Mouse (Mus musculus) layer of hippocampus, postnatal 10 days (tissue): ENCODE results near the gene Zbtb7b. TPM values are rescaled to one million over a fixed set of nuclear protein-coding genes. Genes with fewer than 3 reads are reported as not detected.

Source experiments
- DNase-seq, 2 experiments: peaks; one replicate each; pipeline ENCODE4 v3.0.0; 2021; ENCODE audit warnings: low spot score in 2 of 2
- total RNA-seq, 2 experiments: library from RNA; stranded (reverse); gene quantifications; 2 replicates each; pipeline ENCODE4 v1.2.3; 2021

The Zbtb7b gene
- total RNA-seq, 2 experiments from 2014 or later = 6.6 to 8.7 TPM

GRCm38 (mm10) chr3:89373581-89374231 lies 20.9 kb downstream of the Zbtb7b start:
- no peak for DNase-seq

GRCm38 (mm10) chr3:89367338-89367737 lies 27.2 kb downstream of the Zbtb7b start:
- no peak for DNase-seq

- no peak for DNase-seq
These were observed 28.8 kb downstream of the Zbtb7b start for GRCm38 (mm10) chr3:89365486-89366414.

GRCm38 (mm10) chr3:89365153-89365485 lies 29.5 kb downstream of the Zbtb7b start, which contains the start of gene Dcst1:
TSS of gene Dcst1 (minus strand) at chr3:89365253.
- no peak for DNase-seq

- DNase-seq = no peak
These were observed 29.9 kb downstream of the Zbtb7b start for GRCm38 (mm10) chr3:89364631-89365030.

- DNase-seq = no peak
These were observed 32.9 kb downstream of the Zbtb7b start, which contains the start of gene Dcst2 for GRCm38 (mm10) chr3:89361675-89362074. TSS of gene Dcst2 (plus strand) at chr3:89361975.

- DNase-seq = no peak
These were observed 34.3 kb downstream of the Zbtb7b start for GRCm38 (mm10) chr3:89360237-89360636.

- peak in 1 of 2 experiments; percentile 8 for DNase-seq
These were observed 34.9 kb downstream of the Zbtb7b start for GRCm38 (mm10) chr3:89359630-89360029.

- peak in 1 of 2 experiments; percentile 8 for DNase-seq
These were observed 38.5 kb downstream of the Zbtb7b start for GRCm38 (mm10) chr3:89356029-89356428.

- peak in 1 of 2 experiments; percentile 8 for DNase-seq
These were observed 39.1 kb downstream of the Zbtb7b start for GRCm38 (mm10) chr3:89355512-89355902.

- DNase-seq = peak; percentile 89 to 90
These were observed 39.6 kb downstream of the Zbtb7b start for GRCm38 (mm10) chr3:89354816-89355511.

GRCm38 (mm10) chr3:89351271-89351670 lies 43.3 kb downstream of the Zbtb7b start:
- DNase-seq = no peak

- DNase-seq = peak; percentile 91 to 92
These were observed 44.6 kb downstream of the Zbtb7b start, which contains the start of gene Adam15 for GRCm38 (mm10) chr3:89349869-89350501. TSS of gene Adam15 (minus strand) at chr3:89349996.

GRCm38 (mm10) chr3:89348911-89349868 lies 45.4 kb downstream of the Zbtb7b start:
- peak in 1 of 2 experiments; percentile 50 for DNase-seq

- no peak for DNase-seq
These were observed 46.7 kb downstream of the Zbtb7b start for GRCm38 (mm10) chr3:89347916-89348315.

- DNase-seq = peak in 1 of 2 experiments; percentile 14
These were observed 47.6 kb downstream of the Zbtb7b start for GRCm38 (mm10) chr3:89346815-89347540.

- DNase-seq = peak in 1 of 2 experiments; percentile 24
These were observed 51.3 kb downstream of the Zbtb7b start for GRCm38 (mm10) chr3:89343279-89343678.

- DNase-seq = peak in 1 of 2 experiments; percentile 16
These were observed 52.8 kb downstream of the Zbtb7b start for GRCm38 (mm10) chr3:89341794-89342193.

- DNase-seq = peak; percentile 91 to 92
These were observed 54.1 kb downstream of the Zbtb7b start for GRCm38 (mm10) chr3:89340465-89340864.
